Mouse (Mus musculus) intestine, embryonic 14.5 days (tissue): ENCODE data around the gene Npffr2. TPM values are rescaled to one million over a fixed set of nuclear protein-coding genes. Genes with fewer than 3 reads are reported as not detected.

Experiments
- ATAC-seq: fragments of 200-750 bp; cut with Nextera tagmentation; replicated peaks from 2 replicates; pipeline ENCODE4 v1.8.0; 2017; ENCODE audit warnings: low read depth, moderate number of reproducible peaks, moderate TSS enrichment, moderate library complexity; ENCODE audit not compliant: low FRiP score, low TSS enrichment
- DNase-seq: peaks from one replicate; pipeline ENCODE4 v3.0.0-alpha.2; 2018; ENCODE audit warnings: low spot score
- H3K27ac ChIP-seq: fragments of 300-500 bp; sonication (generic); 2 replicates; pipeline ENCODE4 v1.5.1; 2014; ENCODE audit warnings: low read depth, mild to moderate bottlenecking, control low read depth
- H3K27me3 ChIP-seq: fragments of 300-500 bp; sonication (generic); replicated peaks from 2 replicates; pipeline ENCODE4 v1.6.1; 2014; ENCODE audit warnings: low read length, control low read depth; ENCODE audit not compliant: control insufficient read depth, insufficient read depth
- H3K36me3 ChIP-seq: fragments of 300-500 bp; sonication (generic); 2 replicates; pipeline ENCODE4 v1.6.1; 2014; ENCODE audit warnings: low read length, control low read depth; ENCODE audit not compliant: control insufficient read depth, insufficient read depth
- H3K4me1 ChIP-seq: fragments of 300-500 bp; sonication (generic); replicated peaks from 2 replicates; pipeline ENCODE4 v1.6.1; 2014; ENCODE audit warnings: low read length, control low read depth, mixed read lengths; ENCODE audit not compliant: control insufficient read depth, insufficient read depth
- H3K4me2 ChIP-seq: fragments of 300-500 bp; sonication (generic); 2 replicates; pipeline ENCODE4 v1.6.1; 2014; ENCODE audit warnings: low read length
- H3K4me3 ChIP-seq: fragments of 300-500 bp; sonication (generic); 2 replicates; pipeline ENCODE4 v1.5.1; 2014; ENCODE audit warnings: low read depth, low read length, control low read depth, mixed read lengths
- H3K9ac ChIP-seq: fragments of 300-500 bp; sonication (generic); 2 replicates; pipeline ENCODE4 v1.6.1; 2014; ENCODE audit warnings: mild to moderate bottlenecking, low read length
- H3K9me3 ChIP-seq: fragments of 300-500 bp; sonication (generic); 2 replicates; pipeline ENCODE4 v1.6.1; 2016; ENCODE audit warnings: low read length, control low read depth; ENCODE audit not compliant: control insufficient read depth
- WGBS: fragments of 180-500 bp; shearing (Covaris S2); extraction: QIAGEN DNeasy Blood & Tissue Kit; methylation state at CpG from one replicate; pipeline ENCODE4 v1.1.7; 2014; 5-methylcytosine and 5-hydroxymethylcytosine counted together
- polyA plus RNA-seq: library from polyadenylated mRNA; unstranded; fragments of >200 nt; fragmentation: Nextera tagmentation; extraction: Ambion mirVana; gene quantifications from 2 replicates; pipeline ENCODE4 v1.2.1, GENCODE M21; 2014

Gene Npffr2
- polyA plus RNA-seq, result not detected in 2 replicates

DNA sequence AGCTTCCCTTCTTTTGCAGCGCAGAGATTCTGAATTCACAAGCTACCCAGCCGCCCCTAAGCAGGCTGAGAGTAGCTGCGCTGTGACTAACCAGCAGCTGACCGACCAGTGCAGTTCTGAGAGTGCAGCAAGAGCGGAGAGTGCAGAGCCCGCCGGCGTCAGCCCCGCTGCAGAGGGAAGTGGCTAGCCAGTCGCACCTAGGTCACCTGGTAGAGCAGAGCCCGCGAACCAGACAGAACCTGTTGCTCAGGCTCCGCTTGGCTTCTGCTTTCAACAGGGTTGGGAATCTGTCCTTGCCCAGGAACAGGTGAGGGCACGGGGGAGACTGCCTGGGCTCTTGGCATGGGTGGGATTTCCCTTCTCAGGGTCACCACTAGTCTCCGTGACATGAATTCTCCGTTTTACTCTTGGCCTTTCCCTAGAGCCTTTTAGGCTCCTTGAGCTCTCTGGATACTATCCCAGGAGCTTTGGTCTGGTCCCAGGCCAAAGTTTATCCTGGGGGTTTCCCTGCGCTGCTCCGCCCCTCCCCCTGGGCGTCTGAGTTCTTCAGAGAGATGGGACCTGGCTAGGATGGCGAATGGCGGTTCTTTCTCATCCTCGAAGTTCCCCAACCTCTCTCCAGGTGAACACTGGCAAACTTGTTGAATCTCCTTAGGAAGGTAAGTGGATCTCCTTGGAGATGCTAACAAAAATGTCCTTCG is at the start of gene Npffr2:
TSS of gene Npffr2 (plus strand) at position 552 of the 701 bp plus-strand sequence.
- Histone ChIP-seq H3K36me3 (no peaks in the 10 kb centered on the region), H3K9me3 (no peaks in the 10 kb centered on the region), H3K27ac (no peak within 1 kb of the TSS), H3K4me3 (peak within 1 kb of the TSS; percentile 30), H3K4me2 (peak within 1 kb of the TSS; percentile 66), H3K4me1 (no peaks in the 10 kb centered on the region), H3K9ac (no peak within 1 kb of the TSS), H3K27me3 (0 out of 2 replicates have a peak, but pooled peaks cover 12% of the 10 kb centered on the region)
- 5% methylated on average over 23 of the region's 23 CpGs for WGBS
- DNase-seq (peak; percentile 77), ATAC-seq (peak; percentile 83)

DNA sequence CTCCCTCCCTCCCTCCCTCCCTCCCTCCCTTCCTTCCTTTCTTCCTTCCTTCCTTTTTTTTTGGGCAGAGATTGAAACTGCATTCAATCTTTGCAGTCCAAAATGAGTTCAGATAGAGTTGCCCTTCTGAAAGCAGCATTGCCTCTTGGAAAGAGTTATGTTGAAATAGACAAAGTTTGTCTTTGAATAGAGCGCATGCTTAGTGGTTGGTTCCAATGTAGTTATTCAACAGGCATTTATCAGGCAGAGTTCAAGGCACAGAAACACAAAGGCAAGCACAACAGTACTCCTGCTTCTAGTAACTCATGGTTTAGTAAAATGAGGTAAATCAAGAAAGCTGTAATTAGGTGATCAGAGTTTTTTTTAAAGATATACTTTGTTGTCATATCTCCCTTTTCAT is 34.7 kb upstream of the Npffr2 start:
- Histone ChIP-seq H3K4me1 (no peaks in the 10 kb centered on the region), H3K27me3 (no peaks in the 10 kb centered on the region), H3K4me2 (no peak overlapping the region), H3K36me3 (no peaks in the 10 kb centered on the region), H3K9ac (no peak overlapping the region), H3K27ac (no peak overlapping the region), H3K4me3 (no peak overlapping the region), H3K9me3 (no peaks in the 10 kb centered on the region)
- DNase-seq (no peak), ATAC-seq (no peak)
- 94% methylated on average over 1 of the region's 1 CpGs for WGBS

DNA sequence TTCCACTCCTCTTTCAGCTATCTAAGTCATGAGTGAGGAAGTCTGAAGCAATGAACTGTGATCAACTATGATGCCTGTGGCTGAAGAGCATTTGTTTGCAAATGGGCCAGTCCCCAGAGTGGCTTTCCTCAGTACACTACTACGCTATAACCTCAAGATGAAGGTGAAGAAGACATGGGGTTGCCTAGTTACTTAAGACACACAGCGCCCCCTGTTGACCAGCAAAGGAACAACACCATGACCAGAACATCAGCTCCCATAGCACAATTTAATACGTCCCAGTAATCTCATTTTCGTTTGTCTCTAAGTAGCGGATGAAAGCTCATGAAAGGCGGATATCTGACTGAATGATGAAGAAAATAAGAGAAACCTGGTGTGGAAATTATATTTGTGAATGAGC is 27.0 kb upstream of the Npffr2 start:
- Histone ChIP-seq H3K27me3 (no peaks in the 10 kb centered on the region), H3K4me2 (no peak overlapping the region), H3K4me3 (no peak overlapping the region), H3K27ac (no peak overlapping the region), H3K9me3 (no peaks in the 10 kb centered on the region), H3K36me3 (no peaks in the 10 kb centered on the region), H3K9ac (no peak overlapping the region), H3K4me1 (no peaks in the 10 kb centered on the region)
- DNase-seq, result no peak
- 58% methylated on average over 6 of the region's 6 CpGs for WGBS
- no peak for ATAC-seq

DNA sequence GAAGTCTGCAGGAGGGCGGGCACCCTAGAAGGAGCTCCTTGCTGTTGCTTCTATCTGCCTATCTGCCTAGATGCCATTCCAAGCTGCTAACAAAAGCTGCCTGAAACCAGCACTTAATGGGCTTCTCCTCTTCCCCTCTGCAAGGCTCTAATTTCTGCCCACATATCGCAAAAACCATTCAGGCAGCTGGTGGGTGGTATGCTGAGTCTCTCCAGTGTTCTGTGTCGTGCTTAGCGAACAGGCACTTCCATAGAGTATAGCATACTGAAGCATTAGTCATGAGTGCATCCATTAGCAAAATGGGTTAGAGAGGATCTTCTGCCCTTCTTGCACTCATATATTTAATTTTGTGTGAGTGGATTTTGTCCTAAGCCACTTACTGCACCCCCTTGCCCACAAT is 8.6 kb upstream of the Npffr2 start:
- Histone ChIP-seq H3K27ac (no peak overlapping the region), H3K4me2 (no peak overlapping the region), H3K27me3 (no peaks in the 10 kb centered on the region), H3K4me3 (no peak overlapping the region), H3K9me3 (0 out of 2 replicates have a peak, but pooled peaks cover 3% of the 10 kb centered on the region), H3K9ac (no peak overlapping the region), H3K4me1 (no peaks in the 10 kb centered on the region), H3K36me3 (no peaks in the 10 kb centered on the region)
- DNase-seq (no peak), ATAC-seq (no peak)
- WGBS, result 83% methylated on average over 4 of the region's 4 CpGs

DNA sequence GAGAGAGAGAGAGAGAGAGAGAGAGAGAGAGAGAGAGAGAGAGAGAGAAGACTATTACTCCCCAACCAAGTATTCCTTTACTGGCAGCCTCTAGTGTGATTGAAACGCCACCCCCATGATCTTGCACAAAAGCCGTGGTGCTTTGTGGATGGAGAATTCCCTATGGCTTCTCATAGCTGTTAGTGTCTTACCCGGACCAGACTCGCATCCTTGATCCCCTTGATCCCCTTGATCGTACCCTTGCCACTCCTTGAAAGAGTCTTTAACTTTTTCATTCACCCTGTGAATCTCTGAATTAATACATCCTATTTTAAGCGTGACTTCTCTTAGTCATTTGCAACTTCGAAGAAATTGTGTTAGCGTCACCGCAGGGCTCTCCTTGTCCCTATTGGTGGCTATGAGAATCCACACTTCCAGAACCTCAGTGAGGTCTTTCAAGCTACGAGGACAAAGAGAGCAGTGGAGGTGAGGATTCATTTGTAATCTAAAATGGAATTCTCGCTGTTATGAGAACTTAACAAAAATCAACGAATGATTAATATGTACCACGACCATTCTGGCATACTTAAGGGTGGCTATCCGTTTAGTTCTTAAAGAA is 949 bp upstream of the Npffr2 start:
- Histone ChIP-seq H3K4me2 (peak overlapping the region; percentile 66), H3K36me3 (no peaks in the 10 kb centered on the region), H3K4me1 (no peaks in the 10 kb centered on the region), H3K9ac (no peak overlapping the region), H3K9me3 (no peaks in the 10 kb centered on the region), H3K27me3 (0 out of 2 replicates have a peak, but pooled peaks cover 12% of the 10 kb centered on the region), H3K27ac (no peak overlapping the region), H3K4me3 (peak overlapping the region; percentile 30)
- ATAC-seq, result no peak
- 8% methylated on average over 14 of the region's 14 CpGs for WGBS
- no peak for DNase-seq

DNA sequence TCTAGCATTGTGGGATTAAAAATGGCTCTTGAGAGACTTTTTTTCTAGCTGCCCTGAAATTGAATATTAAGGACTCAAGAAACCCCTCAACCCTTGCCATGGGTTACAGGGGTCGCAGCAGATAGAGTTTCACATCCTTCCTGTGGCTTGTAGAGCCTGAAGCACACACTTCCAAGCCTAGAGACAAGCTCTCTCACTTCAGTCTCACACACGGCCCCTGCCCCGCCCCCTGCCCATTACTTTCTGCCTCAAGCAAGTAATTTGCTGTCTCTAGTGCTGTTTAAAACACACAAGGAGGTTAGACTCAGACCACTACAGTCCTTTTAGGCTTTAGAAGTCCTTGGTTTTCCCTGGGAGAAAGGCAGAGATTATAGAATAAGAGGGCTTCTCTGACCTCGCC is 1.7 kb downstream of the Npffr2 start:
- Histone ChIP-seq H3K9ac (no peak overlapping the region), H3K4me1 (no peaks in the 10 kb centered on the region), H3K4me2 (no peak overlapping the region), H3K27me3 (0 out of 2 replicates have a peak, but pooled peaks cover 12% of the 10 kb centered on the region), H3K4me3 (no peak overlapping the region), H3K9me3 (no peaks in the 10 kb centered on the region), H3K36me3 (no peaks in the 10 kb centered on the region), H3K27ac (no peak overlapping the region)
- ATAC-seq (no peak), DNase-seq (no peak)
- 40% methylated on average over 4 of the region's 4 CpGs for WGBS

DNA sequence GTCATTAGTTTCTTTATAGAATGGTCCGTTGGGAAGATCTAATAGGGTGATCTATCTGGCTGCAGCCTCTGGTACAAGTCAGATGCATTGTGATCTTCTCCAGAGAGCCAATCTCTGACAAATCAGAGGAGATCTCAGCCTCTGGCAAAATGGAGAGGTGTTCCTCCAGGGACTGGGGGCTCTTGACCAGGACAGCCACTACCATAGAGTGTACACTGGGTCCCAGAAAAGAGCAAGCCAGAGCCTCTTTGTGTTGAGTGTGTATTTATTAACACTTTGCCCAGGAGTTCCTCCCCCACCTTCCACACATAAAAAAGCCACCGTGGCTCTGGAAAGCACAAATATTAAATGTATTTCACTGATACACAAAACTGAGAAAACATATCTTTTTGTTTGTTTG is 2.2 kb downstream of the Npffr2 start:
- Histone ChIP-seq H3K4me3 (no peak overlapping the region), H3K27ac (no peak overlapping the region), H3K9me3 (no peaks in the 10 kb centered on the region), H3K9ac (no peak overlapping the region), H3K27me3 (0 out of 2 replicates have a peak, but pooled peaks cover 12% of the 10 kb centered on the region), H3K4me2 (no peak overlapping the region), H3K4me1 (no peaks in the 10 kb centered on the region), H3K36me3 (no peaks in the 10 kb centered on the region)
- 60% methylated on average over 2 of the region's 2 CpGs for WGBS
- no peak for DNase-seq
- ATAC-seq, result no peak

DNA sequence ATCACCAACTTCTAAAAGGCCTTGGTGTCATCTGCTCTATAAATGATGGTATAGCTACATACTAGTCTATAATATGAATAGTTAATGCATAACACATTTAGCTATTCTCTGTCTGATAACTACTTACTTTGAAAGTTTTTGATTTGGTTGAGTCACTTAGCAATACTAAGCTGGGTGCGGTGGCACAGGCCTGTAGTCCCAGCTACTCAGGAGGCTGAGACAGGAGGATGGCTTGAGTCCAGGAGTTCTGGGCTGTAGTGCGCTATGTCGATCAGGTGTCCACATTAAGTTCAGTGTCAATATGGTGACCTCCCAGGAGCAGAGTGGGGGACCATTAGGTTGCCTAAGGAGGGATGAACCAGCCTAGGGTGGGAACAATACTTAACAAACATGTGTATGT is 8.8 kb downstream of the Npffr2 start:
- Histone ChIP-seq H3K9ac (no peak overlapping the region), H3K36me3 (no peaks in the 10 kb centered on the region), H3K4me2 (no peak overlapping the region), H3K27me3 (no peaks in the 10 kb centered on the region), H3K27ac (no peak overlapping the region), H3K4me1 (no peaks in the 10 kb centered on the region), H3K9me3 (no peaks in the 10 kb centered on the region), H3K4me3 (no peak overlapping the region)
- WGBS, result 97% methylated on average over 3 of the region's 3 CpGs
- no peak for ATAC-seq
- DNase-seq, result no peak

DNA sequence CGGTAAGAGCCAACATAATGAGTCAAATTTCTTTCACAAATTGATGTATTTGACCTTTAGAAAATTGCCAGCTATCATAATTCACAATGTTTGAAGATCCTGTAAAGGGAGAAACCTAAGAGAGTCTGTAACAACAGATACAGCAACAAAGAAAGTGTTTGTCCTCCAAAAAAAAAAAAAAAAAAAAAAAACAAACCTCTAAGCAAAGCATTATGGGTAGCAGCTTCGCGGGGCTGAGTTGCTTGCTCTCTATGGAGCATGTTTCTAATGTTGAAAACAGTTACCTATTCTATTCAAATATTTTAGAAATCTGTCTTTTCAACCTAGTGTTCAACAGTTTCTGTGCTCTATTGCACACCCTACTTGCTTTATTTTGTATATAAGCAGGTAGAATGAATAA is 15.2 kb downstream of the Npffr2 start:
- H3K9ac ChIP-seq, result no peak overlapping the region
- H3K36me3 ChIP-seq, result no peaks in the 10 kb centered on the region
- no peak overlapping the region for H3K4me2 ChIP-seq
- H3K27me3 ChIP-seq, result no peaks in the 10 kb centered on the region
- no peaks in the 10 kb centered on the region for H3K4me1 ChIP-seq
- DNase-seq (no peak), ATAC-seq (no peak)
- no peak overlapping the region for H3K27ac ChIP-seq
- H3K4me3 ChIP-seq, result no peak overlapping the region
- WGBS, result 72% methylated on average over 3 of the region's 3 CpGs
- H3K9me3 ChIP-seq, result no peaks in the 10 kb centered on the region
